Mouse (Mus musculus) ES-CJ7 (cell line): ENCODE results near the gene Ly75.

ENCODE experiments used
- DNase-seq: peaks from one replicate; pipeline ENCODE4 v3.0.0; 2011; ENCODE audit warnings: low read depth, low spot score

The Ly75 gene

GRCm38 (mm10) chr2:60326948-60327347 is 56.2 kb downstream of the Ly75 start:
- DNase-seq: no peak

GRCm38 (mm10) chr2:60323411-60323810 is 59.7 kb downstream of the Ly75 start:
- DNase-seq: peak; percentile 70

GRCm38 (mm10) chr2:60322031-60322726 is 60.9 kb downstream of the Ly75 start:
- DNase-seq: no peak

- DNase-seq: no peak
Observed at GRCm38 (mm10) chr2:60303796-60304195, 79.3 kb downstream of the Ly75 start.

GRCm38 (mm10) chr2:60299323-60299722 is 83.8 kb downstream of the Ly75 start:
- DNase-seq: no peak

- DNase-seq: peak; percentile 62
Observed at GRCm38 (mm10) chr2:60298266-60298665, 84.8 kb downstream of the Ly75 start.

- DNase-seq: peak; percentile 32
Observed at GRCm38 (mm10) chr2:60291381-60291780, 91.7 kb downstream of the Ly75 start.

- DNase-seq: no peak
Observed at GRCm38 (mm10) chr2:60289451-60289850, 93.7 kb downstream of the Ly75 start.

- no peak for DNase-seq
Observed at GRCm38 (mm10) chr2:60288606-60289005, 94.5 kb downstream of the Ly75 start.

GRCm38 (mm10) chr2:60285107-60285617 is 97.9 kb downstream of the Ly75 start:
- DNase-seq: no peak

- no peak for DNase-seq
Observed at GRCm38 (mm10) chr2:60284467-60284821, 98.7 kb downstream of the Ly75 start, which contains the start of gene Cd302. Gene Cd302, minus strand, starts transcription at chr2:60284488.

GRCm38 (mm10) chr2:60283751-60284466 is 99.2 kb downstream of the Ly75 start:
- peak; percentile 39 for DNase-seq

- no peak for DNase-seq
Observed at GRCm38 (mm10) chr2:60283208-60283750, 99.8 kb downstream of the Ly75 start.

- no peak for DNase-seq
Observed at GRCm38 (mm10) chr2:60282625-60283024, 100.5 kb downstream of the Ly75 start.

GRCm38 (mm10) chr2:60278627-60279026 is 104.5 kb downstream of the Ly75 start:
- DNase-seq: no peak

- DNase-seq: no peak
Observed at GRCm38 (mm10) chr2:60269856-60270479, 113.1 kb downstream of the Ly75 start.

GRCm38 (mm10) chr2:60267567-60267966 is 115.5 kb downstream of the Ly75 start:
- DNase-seq: no peak

- no peak for DNase-seq
Observed at GRCm38 (mm10) chr2:60260621-60261350, 122.3 kb downstream of the Ly75 start.

- no peak for DNase-seq
Observed at GRCm38 (mm10) chr2:60259186-60259585, 123.9 kb downstream of the Ly75 start.

GRCm38 (mm10) chr2:60256751-60257150 is 126.4 kb downstream of the Ly75 start:
- DNase-seq: no peak

GRCm38 (mm10) chr2:60253506-60253905 is 129.6 kb downstream of the Ly75 start:
- DNase-seq: no peak

- DNase-seq: no peak
Observed at GRCm38 (mm10) chr2:60252782-60253181, 130.3 kb downstream of the Ly75 start.
